Mouse (Mus musculus): ENCODE data around the gene S100a2. TPM values are rescaled to one million over a fixed set of nuclear protein-coding genes. Genes with fewer than 3 reads are reported as not detected.

S100a2 gene
- polyA plus RNA-seq (2017; shearing (Covaris generic)): not detected

DNA sequence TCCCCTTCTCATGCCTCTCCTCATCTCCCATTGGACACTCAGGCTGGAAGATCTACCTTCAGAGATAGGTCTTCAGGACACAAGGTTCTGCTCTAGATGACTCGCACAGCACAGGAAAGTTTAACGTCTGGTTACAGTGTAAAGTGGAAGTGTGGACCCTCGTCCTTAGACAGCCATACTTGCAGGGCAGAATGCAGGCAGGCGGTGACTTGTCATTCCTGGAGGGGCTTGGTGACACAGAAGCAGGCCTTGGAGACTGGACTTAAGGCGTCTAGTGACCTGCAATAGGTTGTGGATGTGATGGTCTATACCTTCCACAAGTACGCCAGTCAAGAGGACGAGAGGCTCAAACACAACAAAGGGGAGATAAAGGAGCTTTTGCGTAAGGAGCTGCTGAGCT lies at the start of gene S100a2:
Gene S100a2 (plus strand): TSS at position 301 of the 400 bp plus-strand sequence.

GRCm38 (mm10) chr3:90560008-90560628 lies 29.9 kb upstream of the S100a2 start, which contains the start of gene S100a3:
S100a3 (plus strand) TSS chr3:90560578.

DNA sequence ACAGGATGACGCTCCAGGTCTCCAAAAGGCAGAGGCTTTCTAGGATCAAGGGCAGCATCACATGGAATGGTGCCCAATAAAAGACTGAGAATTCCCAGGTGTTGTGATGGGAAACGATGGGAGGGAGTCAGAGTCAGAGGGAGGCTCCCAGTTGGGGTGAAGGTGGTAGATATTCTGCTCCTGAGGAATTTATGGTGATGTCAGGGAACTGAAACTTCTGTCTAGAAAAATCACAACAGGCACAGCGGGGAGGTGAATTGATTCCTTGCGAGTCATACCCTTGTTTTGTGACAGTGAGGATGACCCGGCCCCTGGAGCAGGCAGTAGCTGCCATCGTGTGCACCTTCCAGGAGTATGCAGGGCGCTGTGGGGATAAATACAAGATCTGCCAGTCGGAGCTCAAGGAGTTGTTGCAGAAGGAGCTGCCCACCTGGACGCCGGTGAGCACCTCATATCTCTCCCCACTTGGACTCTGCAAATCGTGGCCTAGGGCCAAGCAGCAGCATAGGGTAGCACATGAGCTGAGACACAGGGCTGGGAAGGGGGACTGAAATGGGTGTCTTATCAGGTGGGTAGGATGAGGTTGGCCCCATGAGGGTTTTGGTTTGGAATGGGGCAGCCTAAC lies 11.6 kb downstream of the S100a2 start, which contains the start of gene Gm42674:
Gene Gm42674 (plus strand): TSS at position 419 of the 625 bp plus-strand sequence.

DNA sequence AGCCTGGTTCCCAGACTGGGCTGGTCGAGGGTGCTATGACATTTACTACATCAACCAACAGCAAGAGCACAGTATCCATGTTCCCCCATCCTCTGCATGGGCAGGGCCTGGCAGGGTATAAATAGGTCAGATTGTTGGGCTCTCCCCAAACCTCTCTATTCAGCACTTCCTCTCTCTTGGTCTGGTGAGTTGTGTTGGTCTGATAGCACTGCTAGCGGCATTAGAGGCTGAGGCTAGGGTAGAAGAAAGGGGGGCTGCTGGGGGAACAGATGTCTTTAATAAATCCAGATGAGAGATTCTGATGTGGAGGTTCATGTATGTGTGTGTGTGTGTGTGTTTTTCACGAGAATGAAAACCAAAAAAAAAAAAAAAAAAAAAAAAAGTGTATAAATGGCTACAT lies 13.6 kb downstream of the S100a2 start, which contains the start of gene S100a4:
Gene S100a4 (plus strand): TSS at position 149 of the 400 bp plus-strand sequence.

DNA sequence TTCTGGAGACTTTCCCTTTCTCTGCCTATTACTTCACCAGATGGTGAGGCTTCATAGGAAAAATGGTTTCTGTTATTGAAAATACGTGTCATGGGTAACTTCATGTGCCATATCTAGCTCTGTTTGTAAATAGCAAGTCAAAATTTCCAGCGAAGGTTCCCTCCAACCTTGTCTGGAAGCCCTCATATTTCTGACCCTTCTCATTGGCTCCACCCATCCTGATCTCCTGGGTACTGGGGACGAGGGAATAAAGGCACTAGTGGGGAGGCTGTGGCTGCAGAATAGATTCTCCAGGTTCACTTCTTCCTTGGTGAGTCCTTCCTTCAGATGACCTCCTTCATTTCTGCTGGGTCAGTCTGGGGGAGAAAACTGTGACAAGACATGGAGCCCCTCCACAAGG lies 18.2 kb downstream of the S100a2 start, which contains the start of gene S100a5:
Gene S100a5 (plus strand): TSS at position 301 of the 400 bp plus-strand sequence.

GRCm38 (mm10) chr3:90612728-90613291 lies 22.8 kb downstream of the S100a2 start, which contains the start of gene S100a6:
S100a6 (plus strand) TSS chr3:90612882.

Other genes with a start within 250 kb of the S100a2 start
- gene Slc27a3, start 200.3 kb upstream of the S100a2 start, polyA plus RNA-seq (2017; shearing (Covaris generic)): under 1 TPM; 0.08 to 0.33 TPM
- gene Ints3, start 156.6 kb upstream of the S100a2 start, polyA plus RNA-seq (2017; shearing (Covaris generic)): 10 to 100 TPM; 32.8 to 39.6 TPM
- gene Npr1, start 124.4 kb upstream of the S100a2 start, polyA plus RNA-seq (2017; shearing (Covaris generic)): not detected
- gene Ilf2, start 114.1 kb upstream of the S100a2 start, polyA plus RNA-seq (2017; shearing (Covaris generic)): 100 to 1,000 TPM in 1 of 2 experiments, 10 to 100 TPM in 1; 93.1 to 102 TPM
- gene Snapin, start 99.2 kb upstream of the S100a2 start, polyA plus RNA-seq (2017; shearing (Covaris generic)): 10 to 100 TPM; 97.5 to 99.8 TPM
- 100 to 1,000 TPM; 161 to 182 TPM for gene Chtop, start 80.7 kb upstream of the S100a2 start, polyA plus RNA-seq (2017; shearing (Covaris generic))
- gene S100a1, start 75.9 kb upstream of the S100a2 start, polyA plus RNA-seq (2017; shearing (Covaris generic)): 1 to 10 TPM; 1.7 to 4.3 TPM
- 100 to 1,000 TPM; 158 to 169 TPM for gene S100a13, start 75.8 kb upstream of the S100a2 start, polyA plus RNA-seq (2017; shearing (Covaris generic))
- gene S100a14, start 63.4 kb upstream of the S100a2 start, polyA plus RNA-seq (2017; shearing (Covaris generic)): under 1 TPM in 1 of 2 experiments, not detected in 1; 0.40 TPM
- gene S100a16, start 53.0 kb upstream of the S100a2 start, polyA plus RNA-seq (2017; shearing (Covaris generic)): 1 to 10 TPM in 1 of 2 experiments, under 1 TPM in 1; 0.67 to 1.1 TPM
- gene S100a3, start 29.7 kb upstream of the S100a2 start, polyA plus RNA-seq (2017; shearing (Covaris generic)): 1 to 10 TPM in 1 of 2 experiments, under 1 TPM in 1; 0.83 to 2.9 TPM
- not detected for gene Gm42674, start 11.7 kb downstream of the S100a2 start, polyA plus RNA-seq (2017; shearing (Covaris generic))
- gene S100a4, start 13.5 kb downstream of the S100a2 start, polyA plus RNA-seq (2017; shearing (Covaris generic)): 100 to 1,000 TPM; 106 to 233 TPM
- under 1 TPM in 1 of 2 experiments, not detected in 1; 0.40 TPM for gene S100a5, start 18.3 kb downstream of the S100a2 start, polyA plus RNA-seq (2017; shearing (Covaris generic))
- gene S100a6, start 22.6 kb downstream of the S100a2 start, polyA plus RNA-seq (2017; shearing (Covaris generic)): 100 to 1,000 TPM; 312 to 419 TPM
- 1 to 10 TPM in 1 of 2 experiments, under 1 TPM in 1; 0.57 to 2.1 TPM for gene S100a7a, start 63.8 kb downstream of the S100a2 start, polyA plus RNA-seq (2017; shearing (Covaris generic))
- not detected for gene S100a8, start 78.7 kb downstream of the S100a2 start, polyA plus RNA-seq (2017; shearing (Covaris generic))
- gene S100a9, start 105.5 kb downstream of the S100a2 start, polyA plus RNA-seq (2017; shearing (Covaris generic)): not detected
- not detected for gene Pglyrp4, start 136.7 kb downstream of the S100a2 start, polyA plus RNA-seq (2017; shearing (Covaris generic))
- gene Gm5849, start 187.6 kb downstream of the S100a2 start, polyA plus RNA-seq (2017; shearing (Covaris generic)): not detected